Mouse (Mus musculus) limb, embryonic 11.5 days (tissue): ENCODE results near the gene Gga3. TPM values are rescaled to one million over a fixed set of nuclear protein-coding genes. Genes with fewer than 3 reads are reported as not detected.

ENCODE experiments used
- ATAC-seq: fragments of 200-750 bp; cut with Nextera tagmentation; 2 replicates; pipeline ENCODE4 v1.8.0; 2017; ENCODE audit warnings: low read depth; ENCODE audit not compliant: insufficient number of reproducible peaks, low FRiP score, low TSS enrichment
- DNase-seq: peaks from one replicate; pipeline ENCODE4 v3.0.0-alpha.2; 2015; ENCODE audit warnings: low spot score
- H3K27ac ChIP-seq: fragments of 300-500 bp; sonication (generic); replicated peaks from 2 replicates; pipeline ENCODE4 v1.5.1; 2014; ENCODE audit warnings: low read depth, mild to moderate bottlenecking, low read length
- H3K27me3 ChIP-seq: fragments of 300-500 bp; sonication (generic); 2 replicates; pipeline ENCODE4 v1.6.1; 2014; ENCODE audit warnings: mild to moderate bottlenecking, low read length, mixed read lengths; ENCODE audit not compliant: control insufficient read depth, insufficient read depth
- H3K36me3 ChIP-seq: fragments of 300-500 bp; sonication (generic); 2 replicates; pipeline ENCODE4 v1.6.1; 2014; ENCODE audit warnings: mild to moderate bottlenecking, low read length, moderate library complexity, mixed read lengths; ENCODE audit not compliant: control insufficient read depth, insufficient read depth
- H3K4me1 ChIP-seq: fragments of 300-500 bp; sonication (generic); 2 replicates; pipeline ENCODE4 v1.6.1; 2014; ENCODE audit warnings: low read length, mixed read lengths; ENCODE audit not compliant: control insufficient read depth, insufficient read depth
- H3K4me2 ChIP-seq: fragments of 300-500 bp; sonication (generic); 2 replicates; pipeline ENCODE4 v1.6.1; 2014; ENCODE audit warnings: low read depth, mild to moderate bottlenecking, moderate library complexity; ENCODE audit not compliant: severe bottlenecking
- H3K4me3 ChIP-seq: fragments of 300-500 bp; sonication (generic); 2 replicates; pipeline ENCODE4 v1.5.1; 2014; ENCODE audit warnings: low read depth, low read length
- H3K9ac ChIP-seq: fragments of 300-500 bp; sonication (generic); 2 replicates; pipeline ENCODE4 v1.6.1; 2014; ENCODE audit warnings: mild to moderate bottlenecking, low read length
- H3K9me3 ChIP-seq: fragments of 300-500 bp; sonication (generic); 2 replicates; pipeline ENCODE4 v1.6.1; 2016; ENCODE audit warnings: low read length; ENCODE audit not compliant: control insufficient read depth
- WGBS: fragments of 180-500 bp; shearing (Covaris S2); extraction: QIAGEN DNeasy Blood & Tissue Kit; methylation state at CpG from one replicate; pipeline ENCODE4 v1.1.7; 2014; 5-methylcytosine and 5-hydroxymethylcytosine counted together
- polyA plus RNA-seq: library from polyadenylated mRNA; unstranded; fragments of >200 nt; fragmentation: Nextera tagmentation; extraction: Ambion mirVana; gene quantifications from 2 replicates; pipeline ENCODE4 v1.2.1, GENCODE M21; 2014

Gene Gga3
- polyA plus RNA-seq, 1 experiment from 2014 or later: 21.3 TPM

DNA sequence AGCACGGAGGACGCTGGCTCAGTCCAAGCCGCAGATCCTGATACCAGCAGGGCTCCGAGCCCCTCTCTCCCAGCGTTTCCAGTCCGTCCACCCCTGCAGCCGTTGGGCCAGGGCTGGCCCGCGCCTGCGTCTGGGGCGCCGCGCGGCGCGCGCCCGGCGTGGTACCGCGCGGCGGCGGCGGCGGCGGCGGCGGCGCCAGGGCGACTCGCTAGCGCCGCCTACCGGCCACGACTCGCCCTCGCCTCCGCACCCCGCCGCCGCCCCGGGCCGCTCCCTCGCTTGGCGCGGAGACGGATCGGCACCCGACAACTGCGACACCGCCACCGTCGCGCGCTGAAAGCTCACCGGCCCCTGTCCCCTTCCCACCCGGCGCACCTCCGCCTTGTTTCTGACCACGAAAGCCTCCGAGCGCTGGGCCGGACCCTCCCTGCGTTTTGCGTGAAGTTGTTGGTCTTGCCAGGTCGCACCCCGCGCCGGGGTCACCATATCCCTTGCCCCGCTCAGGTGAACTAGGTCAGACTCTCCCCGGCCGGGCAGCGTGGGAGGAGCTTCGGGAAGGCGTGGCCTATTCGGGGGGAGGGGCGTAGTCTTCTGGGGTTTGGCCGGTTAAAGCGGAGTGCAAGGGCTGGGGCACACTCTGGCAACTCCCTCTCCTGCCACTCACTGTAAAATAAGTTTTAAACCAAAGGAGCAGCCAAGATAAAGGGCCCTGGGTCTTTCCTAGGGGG lies 8.7 kb upstream of the Gga3 start, which contains the start of gene Mif4gd:
TSS of gene Mif4gd (minus strand) at position 560 of the 728 bp plus-strand sequence.
- peak within 1 kb of the TSS; percentile 64 for H3K9ac ChIP-seq
- no peaks in the 10 kb centered on the region for H3K9me3 ChIP-seq
- peak within 1 kb of the TSS; percentile 83 for H3K4me2 ChIP-seq
- peak within 1 kb of the TSS; percentile 58 for H3K4me3 ChIP-seq
- H3K27me3 ChIP-seq: no peaks in the 10 kb centered on the region
- DNase-seq: peak; percentile 92
- peaks cover 19% of the 10 kb centered on the region for H3K36me3 ChIP-seq
- peak within 1 kb of the TSS; percentile 68 for H3K27ac ChIP-seq
- WGBS: under 1% methylated on average over 67 of the region's 80 CpGs
- peaks cover 7% of the 10 kb centered on the region; the same call in 1 of the 2 replicates for H3K4me1 ChIP-seq
- ATAC-seq: peak; percentile 77

DNA sequence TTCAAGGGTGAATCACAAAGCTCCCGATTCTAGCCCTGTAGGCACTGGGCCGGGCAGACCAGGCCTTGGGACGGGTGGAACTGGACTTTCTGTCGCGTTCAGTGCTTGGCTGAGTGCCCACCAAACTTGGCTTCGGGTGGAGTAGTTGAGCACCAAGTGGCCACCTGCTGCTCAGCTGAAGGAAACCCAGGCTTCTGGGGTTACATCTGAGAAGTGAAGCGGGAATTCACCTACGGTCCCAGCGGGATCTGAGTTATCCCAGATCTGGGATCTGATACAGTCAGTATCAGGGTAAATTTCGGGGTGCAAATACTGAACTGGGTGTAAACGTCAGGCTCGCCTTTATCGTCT lies 8.2 kb upstream of the Gga3 start:
- H3K4me1 ChIP-seq: peaks cover 7% of the 10 kb centered on the region; the same call in 1 of the 2 replicates
- H3K27ac ChIP-seq: peak overlapping the region; percentile 68; the same call in 1 of the 2 replicates
- peaks cover 23% of the 10 kb centered on the region for H3K36me3 ChIP-seq
- peak overlapping the region; percentile 58 for H3K4me3 ChIP-seq
- H3K9ac ChIP-seq: peak overlapping the region; percentile 64
- WGBS: 2% methylated on average over 13 of the region's 13 CpGs
- H3K27me3 ChIP-seq: no peaks in the 10 kb centered on the region
- no peak for DNase-seq
- 0 out of 2 replicates have a peak, but pooled peaks have one; percentile 19 for ATAC-seq
- peak overlapping the region; percentile 83 for H3K4me2 ChIP-seq
- no peaks in the 10 kb centered on the region for H3K9me3 ChIP-seq

DNA sequence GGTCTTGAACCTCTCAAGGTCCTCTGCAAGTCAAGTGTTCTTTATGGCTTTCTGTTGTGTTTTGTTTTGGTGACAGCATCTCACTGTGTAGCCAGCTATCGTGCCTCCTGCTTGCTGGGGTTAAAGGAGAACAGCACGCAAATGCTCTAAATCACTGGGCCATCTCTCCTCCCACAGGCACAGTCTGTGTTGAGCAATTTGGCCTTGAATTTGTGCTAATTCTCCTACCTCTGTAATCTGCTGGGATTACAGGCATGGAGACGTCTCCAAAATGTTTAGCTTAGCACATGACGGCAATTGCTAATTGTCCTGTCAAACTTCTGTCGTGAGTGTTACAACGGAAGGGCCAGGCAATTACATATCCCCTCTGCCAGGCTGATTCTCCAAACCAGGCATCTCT lies 7.3 kb upstream of the Gga3 start:
- Histone ChIP-seq H3K27me3 (no peaks in the 10 kb centered on the region), H3K4me1 (peaks cover 7% of the 10 kb centered on the region; the same call in 1 of the 2 replicates), H3K9me3 (no peaks in the 10 kb centered on the region), H3K9ac (no peak overlapping the region), H3K4me3 (no peak overlapping the region; the same call in 1 of the 2 replicates), H3K36me3 (peaks cover 29% of the 10 kb centered on the region), H3K4me2 (no peak overlapping the region), H3K27ac (no peak overlapping the region)
- DNase-seq (no peak), ATAC-seq (no peak)
- WGBS: 61% methylated on average over 6 of the region's 6 CpGs

DNA sequence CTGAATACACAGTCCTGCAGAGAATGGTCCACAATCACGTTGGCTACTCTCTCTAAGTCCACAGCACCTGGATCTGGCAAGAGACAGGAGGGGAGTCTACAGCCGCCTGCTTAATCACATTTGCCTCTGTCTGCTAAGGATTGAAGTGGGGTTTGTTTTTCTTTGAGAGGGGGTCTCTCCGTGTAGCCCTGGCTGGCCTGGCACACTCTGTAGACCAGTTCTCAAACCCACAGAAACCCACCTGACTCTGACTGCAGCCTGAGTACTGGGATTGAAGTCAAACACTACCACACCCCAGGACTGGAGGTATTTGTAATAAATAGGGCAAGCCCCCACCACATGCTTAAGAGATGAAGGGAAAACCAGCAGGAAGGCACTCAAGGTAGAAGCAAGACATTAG lies 5.7 kb upstream of the Gga3 start:
- H3K4me1 ChIP-seq: peaks cover 13% of the 10 kb centered on the region
- no peaks in the 10 kb centered on the region for H3K27me3 ChIP-seq
- no peaks in the 10 kb centered on the region for H3K9me3 ChIP-seq
- H3K4me3 ChIP-seq: no peak overlapping the region
- H3K27ac ChIP-seq: no peak overlapping the region
- ATAC-seq (no peak), DNase-seq (no peak)
- peaks cover 29% of the 10 kb centered on the region for H3K36me3 ChIP-seq
- no peak overlapping the region for H3K4me2 ChIP-seq
- 76% methylated on average over 3 of the region's 3 CpGs for WGBS
- no peak overlapping the region for H3K9ac ChIP-seq

DNA sequence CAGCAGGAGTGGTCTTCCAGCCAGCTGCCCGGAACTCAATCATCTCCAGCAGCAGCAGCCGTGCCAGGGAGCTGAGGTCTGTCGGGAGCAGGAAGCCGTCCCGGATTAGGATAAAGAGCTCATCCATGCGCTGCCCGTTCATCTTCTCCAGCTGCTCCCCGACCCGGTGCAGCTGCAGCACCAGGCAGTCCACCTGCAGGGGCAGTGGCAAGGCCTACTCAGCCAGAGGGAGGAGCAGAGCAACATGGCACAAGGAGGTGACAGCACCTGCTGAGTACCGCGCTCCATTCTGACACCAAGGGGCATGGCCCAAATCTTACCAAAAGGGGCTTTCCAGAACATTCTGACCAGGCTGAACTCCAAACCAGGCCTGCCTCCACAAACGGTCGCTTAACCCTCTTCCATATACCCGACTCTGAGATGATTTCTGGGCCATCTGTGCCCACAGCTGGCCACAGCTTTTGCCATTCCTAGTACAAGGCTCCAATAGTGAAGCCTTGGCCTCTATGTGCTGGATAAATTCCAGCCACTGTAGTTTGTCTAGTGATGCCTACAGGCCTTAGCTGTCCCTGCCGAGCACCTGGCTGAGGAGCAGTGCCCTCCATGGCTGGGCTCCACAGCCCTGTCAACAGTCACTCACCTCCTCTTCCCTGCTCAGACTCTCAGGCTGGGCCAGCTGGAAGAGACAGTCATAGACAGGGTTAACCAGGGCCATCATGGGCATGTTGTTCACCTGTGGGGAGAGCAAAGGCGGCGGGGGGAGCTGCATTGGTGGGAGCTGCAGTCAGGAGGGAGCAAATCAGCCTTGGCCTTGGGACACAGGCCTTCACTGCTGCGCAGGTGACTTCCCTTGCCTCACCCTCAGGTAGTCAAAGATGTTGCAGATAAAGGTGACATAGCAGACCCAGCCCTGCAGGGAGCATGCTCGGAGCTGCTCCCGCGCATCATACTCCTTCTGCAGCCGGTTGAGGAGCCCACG lies 4.9 kb upstream of the Gga3 start:
- H3K9ac ChIP-seq: no peak overlapping the region
- H3K36me3 ChIP-seq: peaks cover 29% of the 10 kb centered on the region
- H3K9me3 ChIP-seq: no peaks in the 10 kb centered on the region
- no peak overlapping the region for H3K4me2 ChIP-seq
- DNase-seq: no peak
- no peak for ATAC-seq
- peaks cover 14% of the 10 kb centered on the region for H3K4me1 ChIP-seq
- 89% methylated on average over 23 of the region's 23 CpGs for WGBS
- no peaks in the 10 kb centered on the region for H3K27me3 ChIP-seq
- no peak overlapping the region for H3K4me3 ChIP-seq
- H3K27ac ChIP-seq: no peak overlapping the region

DNA sequence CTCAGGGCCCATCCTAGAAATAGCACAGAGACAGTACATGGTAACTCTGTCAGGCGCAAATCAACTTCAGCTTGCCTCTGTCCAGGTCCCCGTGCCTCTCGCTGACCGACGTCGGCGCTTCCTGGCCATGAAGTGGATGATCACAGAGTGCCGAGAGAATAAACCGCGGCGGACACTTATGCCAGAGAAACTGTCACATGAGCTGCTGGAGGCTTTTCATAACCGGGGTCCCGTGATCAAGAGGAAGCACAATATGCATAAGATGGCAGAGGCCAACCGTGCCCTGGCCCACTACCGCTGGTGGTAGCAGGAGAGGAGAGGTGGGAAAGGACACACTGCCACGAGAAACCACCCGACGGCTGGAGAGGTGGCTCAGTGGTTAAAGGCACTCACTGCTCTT lies 2.9 kb upstream of the Gga3 start:
- peaks cover 18% of the 10 kb centered on the region; the same call in 1 of the 2 replicates for H3K4me1 ChIP-seq
- H3K4me3 ChIP-seq: no peak overlapping the region

DNA sequence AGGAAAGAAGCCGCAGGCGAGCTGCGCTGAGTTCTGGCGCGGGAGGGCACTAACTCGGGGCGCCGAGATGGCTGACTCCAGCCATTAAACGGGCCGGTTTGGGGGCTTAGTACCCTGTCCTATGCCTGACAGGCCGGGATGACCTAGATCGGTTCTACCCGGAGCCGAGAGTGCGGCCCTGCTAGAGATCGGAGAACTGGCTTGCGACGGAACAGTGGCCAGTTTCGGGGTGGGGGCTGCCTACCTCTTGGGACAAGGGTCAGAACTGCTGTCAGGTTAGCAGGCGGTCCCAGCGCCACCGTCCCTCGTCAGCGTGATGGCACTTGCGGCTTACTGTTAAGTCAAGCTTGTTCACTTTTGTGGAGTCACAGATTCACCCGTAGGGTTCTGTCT lies 449 bp upstream of the Gga3 start:
- DNase-seq: no peak
- Histone ChIP-seq H3K27ac (peak overlapping the region; percentile 63; the same call in 1 of the 2 replicates), H3K36me3 (peaks cover 25% of the 10 kb centered on the region), H3K27me3 (no peaks in the 10 kb centered on the region), H3K4me1 (peaks cover 15% of the 10 kb centered on the region; the same call in 1 of the 2 replicates), H3K4me3 (peak overlapping the region; percentile 100), H3K4me2 (peak overlapping the region; percentile 92), H3K9me3 (no peaks in the 10 kb centered on the region), H3K9ac (peak overlapping the region; percentile 96)
- WGBS: under 1% methylated on average over 26 of the region's 26 CpGs
- peak; percentile 10; the same call in 1 of the 2 replicates for ATAC-seq

More for the DNA sequence above, 2.9 kb upstream of the Gga3 start:
- no peak for DNase-seq
- Histone ChIP-seq H3K4me2 (no peak overlapping the region), H3K9ac (no peak overlapping the region), H3K9me3 (no peaks in the 10 kb centered on the region), H3K27ac (no peak overlapping the region), H3K27me3 (no peaks in the 10 kb centered on the region), H3K36me3 (peaks cover 29% of the 10 kb centered on the region)
- 96% methylated on average over 18 of the region's 18 CpGs for WGBS
- no peak for ATAC-seq

DNA sequence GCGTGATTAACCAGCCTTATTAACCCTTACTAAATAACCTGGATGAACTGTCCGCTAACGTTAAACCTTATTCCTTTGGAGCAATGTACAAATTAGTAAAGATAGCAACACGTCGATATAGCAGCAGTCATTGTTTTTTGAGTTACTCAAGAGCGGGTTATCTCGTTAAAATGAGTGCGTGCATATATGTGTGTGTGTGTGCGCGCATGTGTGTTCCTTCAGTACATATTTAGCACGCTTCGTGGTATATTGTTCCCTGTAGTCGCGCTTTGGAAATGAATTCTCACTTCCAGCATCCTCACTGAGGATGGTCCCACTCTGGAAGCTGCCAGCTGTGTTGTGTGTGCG lies 749 bp downstream of the Gga3 start:
- Histone ChIP-seq H3K9me3 (no peaks in the 10 kb centered on the region), H3K4me3 (peak overlapping the region; percentile 100), H3K4me1 (peaks cover 15% of the 10 kb centered on the region; the same call in 1 of the 2 replicates), H3K4me2 (peak overlapping the region; percentile 92), H3K27me3 (no peaks in the 10 kb centered on the region), H3K27ac (no peak overlapping the region), H3K9ac (peak overlapping the region; percentile 96), H3K36me3 (peaks cover 15% of the 10 kb centered on the region)
- DNase-seq: no peak
- no peak for ATAC-seq
- WGBS: 6% methylated on average over 15 of the region's 15 CpGs
